Mouse (Mus musculus): ENCODE data around the gene Macf1. TPM values are rescaled to one million over a fixed set of nuclear protein-coding genes. Genes with fewer than 3 reads are reported as not detected.

Macf1 gene
- polyA plus RNA-seq, 1 experiment from 2014 or later, result 47.4 TPM

GRCm38 (mm10) chr4:123627683-123628082 is 56.5 kb downstream of the Macf1 start:
- H3K9ac ChIP-seq, result no peak overlapping the region
- WGBS, result 77% methylated on average over 5 of the region's 5 CpGs

DNA sequence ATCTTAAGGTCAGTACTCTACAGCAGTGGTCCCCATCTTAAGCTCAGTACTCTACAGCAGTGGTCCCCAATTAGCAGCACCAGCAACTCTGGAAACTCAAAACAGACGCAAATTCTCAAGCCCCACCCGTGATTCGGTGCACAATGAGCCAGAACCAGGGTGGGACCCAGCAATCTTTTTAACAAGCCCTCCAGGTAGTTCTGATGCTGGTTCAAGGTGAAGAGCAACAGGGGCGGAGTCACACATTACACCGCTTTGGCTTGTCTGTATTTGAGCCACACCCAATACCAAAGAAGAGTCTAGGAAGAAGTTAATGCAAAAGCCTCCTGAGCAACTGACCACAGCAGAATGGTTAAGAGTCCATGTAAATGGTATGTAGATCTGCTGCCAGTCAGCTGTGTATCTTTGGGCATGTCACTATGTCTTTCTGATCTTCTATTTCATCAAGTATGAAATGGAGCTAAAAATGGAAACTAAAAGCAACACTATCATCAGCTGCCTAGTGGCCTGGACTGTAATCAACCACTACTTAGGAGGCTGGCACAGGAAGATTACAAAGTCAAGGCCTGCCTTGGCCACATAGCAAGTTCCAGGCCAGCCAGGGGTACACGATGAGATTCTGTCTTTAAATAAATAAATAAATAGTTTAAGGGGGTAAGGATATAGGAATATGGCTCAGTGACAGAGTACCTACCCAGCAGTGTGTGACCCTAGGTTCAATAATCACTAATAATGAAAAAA is 58.7 kb downstream of the Macf1 start:
- Histone ChIP-seq H3K4me2 (no peak overlapping the region), H3K9ac (no peak overlapping the region), H3K36me3 (no peaks in the 10 kb centered on the region), H3K9me3 (no peaks in the 10 kb centered on the region), H3K27me3 (no peaks in the 10 kb centered on the region), H3K27ac (no peak overlapping the region; the same call in 1 of the 2 replicates), H3K4me1 (peaks cover 21% of the 10 kb centered on the region), H3K4me3 (no peak overlapping the region)
- 61% methylated on average over 6 of the region's 6 CpGs for WGBS
- ATAC-seq (ENCODE audit: insufficient number of reproducible peaks, low FRiP score, low TSS enrichment, low read depth), result no peak

More at GRCm38 (mm10) chr4:123627683-123628082, 56.5 kb downstream of the Macf1 start:
- H3K4me3 ChIP-seq, result no peak overlapping the region
- peaks cover 21% of the 10 kb centered on the region for H3K4me1 ChIP-seq
- H3K36me3 ChIP-seq, result no peaks in the 10 kb centered on the region
- no peaks in the 10 kb centered on the region for H3K9me3 ChIP-seq
- no peak overlapping the region for H3K27ac ChIP-seq
- no peak for ATAC-seq (ENCODE audit: insufficient number of reproducible peaks, low FRiP score, low TSS enrichment, low read depth)
- H3K27me3 ChIP-seq, result no peaks in the 10 kb centered on the region
- no peak overlapping the region for H3K4me2 ChIP-seq

DNA sequence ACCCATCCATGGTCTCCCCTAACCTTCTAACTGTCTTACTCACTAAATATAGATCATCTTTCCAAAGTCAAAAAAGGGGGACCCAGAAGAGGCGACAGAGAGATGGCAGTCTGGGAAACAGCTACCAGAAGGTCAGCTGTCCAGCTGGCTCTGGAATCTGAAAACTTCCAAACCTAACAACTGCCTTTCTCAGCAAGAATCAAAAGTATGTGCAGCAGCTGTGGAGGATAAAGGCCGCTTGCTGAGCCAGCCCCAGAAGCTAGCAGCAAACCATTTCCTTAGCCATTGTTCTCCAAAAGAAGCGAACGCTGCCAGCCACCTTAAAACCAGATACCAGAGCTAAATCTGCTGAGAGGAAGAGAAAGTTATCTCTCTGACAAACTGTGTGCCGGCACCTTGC is 59.7 kb downstream of the Macf1 start:
- H3K4me2 ChIP-seq, result no peak overlapping the region
- WGBS, result 44% methylated on average over 5 of the region's 5 CpGs
- no peak overlapping the region for H3K4me3 ChIP-seq
- H3K36me3 ChIP-seq, result no peaks in the 10 kb centered on the region
- no peak for ATAC-seq (ENCODE audit: insufficient number of reproducible peaks, low FRiP score, low TSS enrichment, low read depth)
- no peaks in the 10 kb centered on the region for H3K27me3 ChIP-seq
- H3K9me3 ChIP-seq, result no peaks in the 10 kb centered on the region
- no peak overlapping the region for H3K9ac ChIP-seq
- peaks cover 21% of the 10 kb centered on the region for H3K4me1 ChIP-seq
- peak overlapping the region; percentile 68 for H3K27ac ChIP-seq

GRCm38 (mm10) chr4:123623742-123624151 is 60.4 kb downstream of the Macf1 start:
- Histone ChIP-seq H3K27ac (peak overlapping the region; percentile 68), H3K36me3 (no peaks in the 10 kb centered on the region), H3K9ac (no peak overlapping the region), H3K4me2 (no peak overlapping the region), H3K9me3 (no peaks in the 10 kb centered on the region), H3K4me1 (peaks cover 21% of the 10 kb centered on the region), H3K4me3 (no peak overlapping the region), H3K27me3 (no peaks in the 10 kb centered on the region)
- ATAC-seq (ENCODE audit: insufficient number of reproducible peaks, low FRiP score, low TSS enrichment, low read depth), result no peak
- 75% methylated on average over 5 of the region's 5 CpGs for WGBS

- Histone ChIP-seq H3K27ac (no peak overlapping the region), H3K9ac (no peak overlapping the region), H3K9me3 (no peaks in the 10 kb centered on the region), H3K36me3 (no peaks in the 10 kb centered on the region), H3K4me1 (peaks cover 22% of the 10 kb centered on the region), H3K4me3 (no peak overlapping the region), H3K4me2 (no peak overlapping the region), H3K27me3 (no peaks in the 10 kb centered on the region)
- ATAC-seq (ENCODE audit: insufficient number of reproducible peaks, low FRiP score, low TSS enrichment, low read depth), result no peak
Observed at GRCm38 (mm10) chr4:123621732-123622131, 62.4 kb downstream of the Macf1 start.

GRCm38 (mm10) chr4:123617727-123618389 is 66.3 kb downstream of the Macf1 start:
- no peak for ATAC-seq (ENCODE audit: insufficient number of reproducible peaks, low FRiP score, low TSS enrichment, low read depth)
- Histone ChIP-seq H3K9ac (no peak overlapping the region), H3K4me1 (0 out of 2 replicates have a peak, but pooled peaks cover 7% of the 10 kb centered on the region), H3K36me3 (no peaks in the 10 kb centered on the region), H3K9me3 (no peaks in the 10 kb centered on the region), H3K27me3 (no peaks in the 10 kb centered on the region), H3K4me2 (no peak overlapping the region), H3K4me3 (no peak overlapping the region), H3K27ac (peak overlapping the region; percentile 44; the same call in 1 of the 2 replicates)
- 72% methylated on average over 5 of the region's 5 CpGs for WGBS

DNA sequence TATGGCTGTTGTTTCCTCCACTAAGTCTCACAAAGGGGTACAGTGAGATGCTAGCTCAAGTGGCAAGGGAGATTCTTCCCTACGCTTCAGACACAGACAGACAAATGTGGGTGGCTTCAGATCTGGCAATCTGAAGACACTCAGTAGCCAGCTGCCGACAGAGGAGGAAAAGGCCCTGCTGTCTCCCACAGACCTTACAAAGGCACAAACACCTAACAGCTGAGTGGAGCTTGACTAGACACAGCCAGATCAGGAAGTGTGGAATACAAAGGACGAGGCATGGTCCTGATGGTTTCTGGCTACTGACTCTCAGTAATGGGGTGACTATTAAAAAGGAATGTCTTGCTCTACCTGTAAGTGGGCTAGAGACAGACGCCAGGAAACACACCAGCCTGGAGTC is 67.2 kb downstream of the Macf1 start:
- Histone ChIP-seq H3K36me3 (no peaks in the 10 kb centered on the region), H3K9me3 (no peaks in the 10 kb centered on the region), H3K27ac (peak overlapping the region; percentile 44), H3K4me3 (no peak overlapping the region), H3K27me3 (no peaks in the 10 kb centered on the region), H3K9ac (no peak overlapping the region), H3K4me1 (peaks cover 10% of the 10 kb centered on the region; the same call in 1 of the 2 replicates), H3K4me2 (no peak overlapping the region)
- no peak for ATAC-seq (ENCODE audit: insufficient number of reproducible peaks, low FRiP score, low TSS enrichment, low read depth)
- WGBS, result 57% methylated on average over 4 of the region's 4 CpGs

DNA sequence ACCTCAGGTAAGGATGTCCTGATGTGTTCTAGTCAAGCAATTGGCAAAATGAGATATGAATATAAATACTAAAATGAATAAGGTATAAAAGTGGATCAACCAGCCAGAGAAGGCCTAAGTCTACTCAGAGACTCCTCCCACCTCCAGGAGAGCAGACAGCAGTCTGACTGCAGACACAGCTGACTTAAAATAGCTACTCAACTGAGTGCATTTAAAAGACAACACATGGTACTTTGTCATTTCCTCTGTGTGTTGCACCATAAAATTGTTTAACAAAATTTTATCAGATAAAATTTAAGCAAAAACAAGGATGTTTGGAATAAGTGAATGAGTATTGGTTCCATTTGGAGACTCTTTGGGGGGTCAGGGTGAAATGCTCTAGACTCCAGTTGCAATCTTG is 67.7 kb downstream of the Macf1 start:
- no peak for ATAC-seq (ENCODE audit: insufficient number of reproducible peaks, low FRiP score, low TSS enrichment, low read depth)
- Histone ChIP-seq H3K4me1 (peaks cover 10% of the 10 kb centered on the region; the same call in 1 of the 2 replicates), H3K9ac (no peak overlapping the region), H3K27me3 (no peaks in the 10 kb centered on the region), H3K4me2 (no peak overlapping the region), H3K36me3 (no peaks in the 10 kb centered on the region), H3K27ac (peak overlapping the region; percentile 44; the same call in 1 of the 2 replicates), H3K4me3 (no peak overlapping the region), H3K9me3 (no peaks in the 10 kb centered on the region)

DNA sequence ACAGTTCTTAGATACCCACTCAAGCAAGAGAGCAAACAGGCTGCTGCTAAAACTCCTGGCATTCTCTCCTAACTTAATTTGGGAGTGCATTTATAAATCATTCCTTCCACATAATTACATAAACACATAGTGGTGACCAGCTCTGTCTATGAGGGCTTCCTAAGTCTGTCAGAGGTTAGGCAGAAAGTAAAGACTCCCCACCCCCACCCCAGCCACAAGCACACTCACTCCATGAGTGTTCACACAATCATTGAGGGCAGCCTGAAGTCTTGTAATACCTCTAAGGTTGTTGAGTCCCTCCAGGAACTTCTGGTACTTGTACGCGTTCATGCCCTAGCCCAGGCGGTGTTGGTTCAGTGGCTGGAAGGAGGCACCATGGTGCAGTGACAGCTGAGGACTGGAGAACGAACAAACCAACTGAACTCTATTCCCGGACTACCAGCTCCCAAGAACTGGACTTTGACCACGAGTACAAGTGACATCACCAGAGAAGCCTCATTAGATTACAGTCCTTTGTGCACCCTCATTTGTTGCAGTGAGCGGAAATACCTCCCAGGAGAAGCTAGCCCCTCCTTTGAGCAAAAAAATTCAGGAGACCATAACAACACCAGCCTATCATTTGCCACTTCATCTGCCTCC is 70.7 kb downstream of the Macf1 start:
- ATAC-seq (ENCODE audit: insufficient number of reproducible peaks, low FRiP score, low TSS enrichment, low read depth), result 0 out of 2 replicates have a peak, but pooled peaks have one; percentile 24
- Histone ChIP-seq H3K27ac (no peak overlapping the region), H3K4me1 (peaks cover 10% of the 10 kb centered on the region; the same call in 1 of the 2 replicates), H3K36me3 (no peaks in the 10 kb centered on the region), H3K9ac (no peak overlapping the region), H3K9me3 (no peaks in the 10 kb centered on the region), H3K27me3 (no peaks in the 10 kb centered on the region), H3K4me2 (no peak overlapping the region), H3K4me3 (no peak overlapping the region)
- 78% methylated on average over 7 of the region's 7 CpGs for WGBS

DNA sequence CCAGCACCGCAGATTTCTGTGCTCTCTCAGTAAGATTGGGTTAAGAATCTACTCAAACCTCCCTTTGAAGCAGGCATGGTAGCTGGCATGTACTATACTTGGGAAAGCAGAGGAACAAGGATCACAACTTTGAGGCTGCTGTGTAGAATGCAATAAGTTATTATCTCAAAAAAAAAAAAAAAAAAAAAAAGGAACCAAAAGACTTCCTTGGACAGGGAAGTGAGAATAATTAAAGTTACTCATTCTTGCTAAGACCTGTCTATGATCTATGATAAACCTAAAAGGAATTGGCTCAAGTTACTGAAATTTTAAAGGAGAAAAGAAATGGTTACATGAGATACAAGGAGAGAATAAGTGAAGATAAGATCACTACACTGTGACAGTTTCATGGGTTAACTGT is 72.2 kb downstream of the Macf1 start:
- H3K9me3 ChIP-seq, result no peaks in the 10 kb centered on the region
- H3K9ac ChIP-seq, result no peak overlapping the region
- H3K4me1 ChIP-seq, result peaks cover 7% of the 10 kb centered on the region; the same call in 1 of the 2 replicates
- H3K4me2 ChIP-seq, result no peak overlapping the region
- 0 out of 2 replicates have a peak overlapping the region, but pooled peaks have one; percentile 38 for H3K27ac ChIP-seq
- H3K36me3 ChIP-seq, result no peaks in the 10 kb centered on the region
- 79% methylated on average over 1 of the region's 1 CpGs for WGBS
- ATAC-seq (ENCODE audit: insufficient number of reproducible peaks, low FRiP score, low TSS enrichment, low read depth), result no peak
- H3K4me3 ChIP-seq, result no peak overlapping the region
- no peaks in the 10 kb centered on the region for H3K27me3 ChIP-seq

DNA sequence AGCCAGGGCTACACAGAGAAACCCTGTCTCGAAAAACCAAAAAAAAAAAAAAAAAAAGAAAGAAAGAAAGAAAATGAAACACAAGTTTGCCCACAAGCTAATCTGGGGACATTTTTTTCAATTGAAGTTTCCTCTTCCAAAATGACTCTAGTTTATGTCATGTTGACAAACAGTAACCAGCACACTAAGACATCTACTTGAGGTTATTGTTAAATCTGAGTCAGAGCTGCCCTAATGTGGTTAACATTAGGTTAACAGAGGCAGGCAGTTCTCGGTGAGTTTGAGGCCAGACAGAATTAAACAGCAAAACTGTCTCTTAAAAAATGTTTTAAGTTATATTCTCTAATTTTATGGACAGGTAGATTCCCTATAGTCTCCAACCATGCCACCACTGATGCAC is 72.9 kb downstream of the Macf1 start:
- 76% methylated on average over 2 of the region's 2 CpGs for WGBS
- no peaks in the 10 kb centered on the region for H3K9me3 ChIP-seq
- H3K27me3 ChIP-seq, result no peaks in the 10 kb centered on the region
- no peak overlapping the region for H3K9ac ChIP-seq
- no peak overlapping the region for H3K4me2 ChIP-seq
- no peak overlapping the region for H3K27ac ChIP-seq
- no peak overlapping the region for H3K4me3 ChIP-seq
- ATAC-seq (ENCODE audit: insufficient number of reproducible peaks, low FRiP score, low TSS enrichment, low read depth), result no peak
- no peaks in the 10 kb centered on the region for H3K36me3 ChIP-seq
- H3K4me1 ChIP-seq, result peaks cover 6% of the 10 kb centered on the region; the same call in 1 of the 2 replicates

DNA sequence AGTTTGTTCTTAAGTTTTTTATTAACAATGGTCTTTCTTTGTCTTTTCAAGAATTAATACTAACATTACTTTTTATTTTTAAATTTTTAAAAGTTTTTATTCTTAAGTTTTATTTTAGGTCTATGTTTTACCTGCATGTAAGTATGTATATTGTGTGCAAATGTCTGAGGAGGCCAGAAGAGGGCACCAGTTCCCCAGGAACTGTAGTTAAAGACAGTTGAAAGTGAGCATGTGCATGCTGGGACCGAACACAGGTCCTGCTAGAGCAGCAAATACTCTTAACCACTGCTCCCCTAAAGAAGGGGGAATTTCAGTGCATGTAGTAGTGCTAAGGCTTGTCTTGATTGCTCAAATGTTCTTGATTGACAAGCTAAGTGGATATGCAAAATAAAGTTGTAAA is 77.0 kb downstream of the Macf1 start:
- Histone ChIP-seq H3K9me3 (no peaks in the 10 kb centered on the region), H3K4me2 (no peak overlapping the region), H3K27me3 (no peaks in the 10 kb centered on the region), H3K27ac (no peak overlapping the region), H3K9ac (no peak overlapping the region), H3K4me3 (no peak overlapping the region), H3K4me1 (no peaks in the 10 kb centered on the region), H3K36me3 (no peaks in the 10 kb centered on the region)
- no peak for ATAC-seq (ENCODE audit: insufficient number of reproducible peaks, low FRiP score, low TSS enrichment, low read depth)
- 78% methylated on average over 1 of the region's 1 CpGs for WGBS

Measured in limb, embryonic 15.5 days (tissue).